Mouse (Mus musculus): Measurements from ENCODE around the gene B230104I21Rik.

The B230104I21Rik gene

DNA sequence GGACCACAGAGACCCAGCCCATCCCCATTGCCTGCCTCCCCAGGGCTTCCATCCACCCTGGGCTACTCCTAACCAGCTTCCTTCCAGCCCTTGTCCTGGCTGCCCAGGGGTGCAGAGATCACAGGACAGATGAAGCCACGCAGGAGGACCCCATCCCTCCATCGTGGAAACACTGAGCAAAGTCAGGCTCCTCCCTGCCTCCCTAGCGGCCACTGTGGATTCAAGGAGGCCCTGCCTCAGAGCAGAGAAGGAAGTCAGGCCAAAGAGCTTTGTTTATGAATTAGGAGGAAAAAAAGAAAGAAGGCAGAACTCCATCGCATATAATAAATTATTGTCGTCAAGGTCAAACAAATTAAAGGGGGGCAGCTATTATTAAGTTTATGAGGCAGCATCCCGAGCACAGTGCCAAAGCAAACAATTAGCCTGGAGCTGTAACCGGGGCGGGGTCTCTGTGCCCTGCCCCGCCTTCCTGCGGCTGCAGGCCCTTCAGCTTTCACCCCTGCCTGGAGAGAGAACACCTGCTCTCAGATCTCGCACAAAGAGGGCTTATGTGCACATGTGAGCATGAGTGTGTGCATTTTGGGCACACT is 12.4 kb downstream of the B230104I21Rik start:
- no peak for DNase-seq (ENCODE audit: low read depth in 1 of 2, low spot score in 2 of 2)

DNA sequence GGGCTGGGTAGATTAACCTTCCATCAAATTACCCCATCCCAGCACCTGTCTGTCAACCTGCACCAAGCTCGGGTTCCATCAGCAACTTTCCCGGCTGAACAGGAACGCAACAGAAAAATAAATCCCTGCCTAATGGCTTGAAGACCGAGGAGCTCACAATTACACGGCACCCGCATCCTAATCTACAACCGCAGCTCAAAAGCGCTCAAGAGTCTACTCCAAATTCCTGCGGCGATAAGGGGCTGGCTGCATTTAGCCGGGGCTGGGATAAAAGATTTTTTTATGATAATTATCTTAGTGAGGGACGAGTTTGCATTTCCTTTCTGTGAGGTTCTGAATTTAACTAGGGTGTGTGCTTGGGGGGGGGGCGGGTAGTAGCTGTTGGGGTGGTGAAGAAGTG is 16.3 kb downstream of the B230104I21Rik start:
- DNase-seq (ENCODE audit: low read depth in 1 of 2, low spot score in 2 of 2): no peak

DNA sequence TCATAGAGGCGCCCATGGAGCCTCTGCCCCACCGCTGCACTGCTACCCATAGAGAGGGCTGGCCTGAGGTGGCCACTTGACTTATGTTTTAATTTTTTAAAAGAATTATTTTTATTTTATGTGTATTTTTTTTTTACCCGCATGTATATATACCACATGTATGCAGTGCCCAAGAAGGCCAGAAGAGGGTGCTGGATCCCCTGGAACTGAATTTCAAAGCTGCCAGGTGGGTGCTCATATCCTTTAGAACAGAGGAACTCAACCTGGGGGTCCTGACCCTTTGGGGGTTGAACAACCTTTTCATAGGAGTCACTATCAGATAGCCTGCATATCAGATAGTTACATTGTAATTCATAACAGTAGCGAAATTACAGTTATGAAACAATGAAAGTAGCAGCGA is 19.5 kb downstream of the B230104I21Rik start:
- DNase-seq (ENCODE audit: low read depth in 1 of 2, low spot score in 2 of 2): no peak

DNA sequence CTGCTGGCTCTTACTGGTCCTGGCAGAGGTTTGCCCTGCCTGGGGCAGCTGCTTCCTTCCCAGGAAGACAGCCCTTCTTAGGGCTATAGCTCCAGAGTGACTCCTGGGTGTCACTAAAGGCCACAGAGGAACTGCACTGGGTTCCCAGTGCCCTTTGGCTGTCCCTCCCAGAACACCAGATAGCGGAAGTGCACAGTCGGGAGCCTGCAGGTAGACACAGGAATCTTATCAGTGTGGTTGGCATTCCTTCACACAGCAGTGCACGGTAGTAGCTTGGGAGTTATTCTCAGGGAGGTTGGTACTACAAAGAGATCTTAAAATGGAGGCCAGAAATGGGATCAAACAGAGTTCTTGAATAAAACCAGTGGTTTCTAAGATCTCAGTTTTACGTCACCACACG is 22.4 kb downstream of the B230104I21Rik start:
- DNase-seq (ENCODE audit: low read depth in 1 of 2, low spot score in 2 of 2): no peak

- no peak for DNase-seq (ENCODE audit: low read depth in 1 of 2, low spot score in 2 of 2)
Observed at GRCm38 (mm10) chr4:154358816-154359215, 22.9 kb downstream of the B230104I21Rik start.

GRCm38 (mm10) chr4:154359762-154360300 is 23.9 kb downstream of the B230104I21Rik start:
- DNase-seq (ENCODE audit: low read depth in 1 of 2, low spot score in 2 of 2): no peak

GRCm38 (mm10) chr4:154360441-154360840 is 24.5 kb downstream of the B230104I21Rik start:
- no peak for DNase-seq (ENCODE audit: low read depth in 1 of 2, low spot score in 2 of 2)

DNA sequence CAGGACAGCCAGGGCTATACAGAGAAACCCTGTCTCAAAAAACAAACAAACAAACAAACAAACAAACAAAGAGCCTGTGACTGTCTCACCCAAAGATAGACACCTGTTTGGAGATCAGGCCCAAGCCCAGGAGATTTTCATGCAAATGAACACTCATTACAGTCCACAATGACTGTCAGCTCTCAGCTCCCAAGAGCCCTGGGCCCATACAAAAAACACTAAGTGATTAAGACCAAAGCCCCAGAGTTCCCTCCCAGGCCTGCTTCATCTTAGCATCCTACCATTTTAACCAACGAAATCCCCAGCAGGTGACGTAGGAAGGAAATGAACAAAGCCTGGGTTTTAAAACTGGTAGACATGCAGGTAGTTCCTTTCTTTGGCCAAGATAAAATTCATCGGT is 24.9 kb downstream of the B230104I21Rik start:
- DNase-seq (ENCODE audit: low read depth in 1 of 2, low spot score in 2 of 2): no peak

DNA sequence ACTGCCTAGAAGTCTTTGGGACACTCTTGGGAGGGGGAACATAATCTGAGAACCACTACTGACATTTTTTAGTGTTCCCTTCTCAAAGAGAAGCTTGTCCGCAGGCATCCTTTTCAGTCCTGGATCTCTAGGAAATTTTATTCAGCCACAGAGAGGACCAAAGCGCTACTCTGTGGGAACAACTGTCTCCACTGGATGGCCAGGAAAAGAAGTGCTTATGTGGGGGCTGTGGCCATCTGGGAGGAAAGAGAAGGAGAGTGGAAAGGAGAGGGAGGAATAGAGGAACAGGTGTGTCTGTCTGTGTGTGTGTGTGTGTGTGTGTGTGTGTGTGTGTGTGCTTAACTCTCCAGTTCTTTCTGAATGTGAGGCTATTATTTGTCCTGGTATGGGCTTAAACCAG is 28.8 kb downstream of the B230104I21Rik start:
- no peak for DNase-seq (ENCODE audit: low read depth in 1 of 2, low spot score in 2 of 2)

GRCm38 (mm10) chr4:154366836-154367235 is 30.9 kb downstream of the B230104I21Rik start:
- DNase-seq (ENCODE audit: low read depth in 1 of 2, low spot score in 2 of 2): no peak

- no peak for DNase-seq (ENCODE audit: low read depth in 1 of 2, low spot score in 2 of 2)
Observed at GRCm38 (mm10) chr4:154369089-154369488, 33.2 kb downstream of the B230104I21Rik start.

DNA sequence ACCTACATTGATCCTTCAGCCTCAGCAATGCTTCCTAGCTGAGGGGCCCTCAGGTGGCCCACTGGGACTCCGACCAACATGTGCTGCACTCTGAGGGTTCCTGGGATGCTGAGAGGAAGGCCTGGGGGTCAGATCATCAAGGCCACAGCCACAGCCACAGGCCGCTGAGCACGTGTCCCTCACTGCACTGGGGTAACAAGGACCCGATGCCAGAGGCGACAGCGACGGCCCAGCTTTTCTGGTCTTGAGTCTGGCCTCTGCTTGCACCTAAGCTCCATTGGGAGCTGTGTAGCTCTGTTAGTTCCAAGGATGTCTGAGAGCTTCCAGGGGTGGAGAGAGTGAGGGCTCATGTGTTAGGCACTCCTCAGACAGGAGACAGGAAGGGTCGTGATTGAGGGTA is 34.9 kb downstream of the B230104I21Rik start:
- no peak for DNase-seq (ENCODE audit: low read depth in 1 of 2, low spot score in 2 of 2)

- DNase-seq (ENCODE audit: low read depth in 1 of 2, low spot score in 2 of 2): no peak
Observed at GRCm38 (mm10) chr4:154371542-154372247, 35.8 kb downstream of the B230104I21Rik start.

DNA sequence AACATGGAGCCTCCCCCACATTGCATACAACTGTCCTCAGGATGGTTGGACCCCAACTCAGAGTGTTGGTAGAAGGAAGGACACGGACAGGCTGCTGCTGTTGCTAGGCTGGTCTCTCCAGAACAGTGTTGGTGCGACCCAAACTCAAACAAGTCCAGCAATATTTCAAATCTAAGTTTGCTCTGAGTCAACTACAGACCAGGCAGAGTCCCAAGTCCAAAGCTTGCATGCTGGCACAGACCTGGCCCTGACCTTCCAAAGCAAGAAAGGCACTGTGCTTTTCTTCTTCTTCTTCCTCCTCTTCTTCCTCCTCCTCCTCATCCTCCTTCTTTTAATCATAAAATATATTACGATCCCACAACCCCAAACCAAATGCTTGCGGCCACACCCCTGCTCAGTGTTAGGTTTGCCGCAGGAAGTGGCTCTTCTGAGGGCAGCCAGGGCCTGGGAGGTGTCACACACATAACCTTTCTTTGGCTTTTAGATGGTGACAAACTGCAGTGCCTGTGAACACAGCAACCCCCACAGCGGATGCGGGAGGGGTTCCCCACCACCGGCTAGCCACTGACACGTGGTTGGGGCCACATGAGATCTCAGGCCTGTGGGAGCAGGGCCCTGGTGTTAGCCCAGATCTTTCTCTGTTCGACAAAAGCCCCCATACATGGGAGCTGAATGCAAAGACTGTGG is 40.2 kb downstream of the B230104I21Rik start:
- no peak for DNase-seq (ENCODE audit: low read depth in 1 of 2, low spot score in 2 of 2)

GRCm38 (mm10) chr4:154378876-154379275 is 42.9 kb downstream of the B230104I21Rik start:
- DNase-seq (ENCODE audit: low read depth in 1 of 2, low spot score in 2 of 2): no peak

GRCm38 (mm10) chr4:154385208-154385607 is 49.3 kb downstream of the B230104I21Rik start:
- DNase-seq (ENCODE audit: low read depth in 1 of 2, low spot score in 2 of 2): no peak

- DNase-seq (ENCODE audit: low read depth in 1 of 2, low spot score in 2 of 2): no peak
Observed at GRCm38 (mm10) chr4:154385918-154386317, 50.0 kb downstream of the B230104I21Rik start.

DNA sequence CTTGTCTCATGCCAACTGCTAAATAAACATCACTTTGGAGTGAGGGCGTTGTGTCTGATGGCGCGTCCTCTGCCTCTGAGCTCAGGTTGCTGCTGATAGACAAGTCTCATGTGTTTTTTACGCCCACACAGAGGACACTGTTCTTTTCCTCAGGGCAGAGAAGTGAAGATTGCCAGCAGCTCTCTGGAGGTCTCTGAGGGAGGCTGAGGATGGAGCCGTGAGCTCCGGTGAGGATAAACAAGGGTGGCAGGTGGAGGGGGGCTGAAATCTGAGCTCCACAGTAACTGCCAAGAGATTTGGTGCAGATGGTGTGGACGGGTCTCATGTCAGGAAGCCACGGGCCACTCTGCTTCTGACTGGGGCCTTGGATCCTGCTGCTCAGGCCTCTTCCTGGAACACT is 50.9 kb downstream of the B230104I21Rik start:
- no peak for DNase-seq (ENCODE audit: low read depth in 1 of 2, low spot score in 2 of 2)

- DNase-seq (ENCODE audit: low read depth in 1 of 2, low spot score in 2 of 2): no peak
Observed at GRCm38 (mm10) chr4:154389641-154390040, 53.7 kb downstream of the B230104I21Rik start.

- no peak for DNase-seq (ENCODE audit: low read depth in 1 of 2, low spot score in 2 of 2)
Observed at GRCm38 (mm10) chr4:154390333-154391080, 54.6 kb downstream of the B230104I21Rik start.

GRCm38 (mm10) chr4:154392641-154393040 is 56.7 kb downstream of the B230104I21Rik start:
- no peak for DNase-seq (ENCODE audit: low read depth in 1 of 2, low spot score in 2 of 2)
